Mouse (Mus musculus): ENCODE data around the gene Smpd3.
A peak's percentile ranks its signal among the peaks of the same experiment; 100 is the strongest.

The Smpd3 gene

GRCm38 (mm10) chr8:106292484-106293396, 45.0 kb downstream of the Smpd3 start:
- DNase-seq (ENCODE audit: low read depth, low spot score) = peak; percentile 53

GRCm38 (mm10) chr8:106289464-106289863, 48.3 kb downstream of the Smpd3 start:
- Histone ChIP-seq H3K36me3 (ENCODE audit: control insufficient read depth, insufficient read depth, low read length, poor library complexity, severe bottlenecking) (no peaks in the 10 kb centered on the region), H3K27me3 (ENCODE audit: control insufficient read depth, insufficient read depth, low read length, poor library complexity, severe bottlenecking) (no peaks in the 10 kb centered on the region)
- no peak for DNase-seq (ENCODE audit: low read depth, low spot score)

More at GRCm38 (mm10) chr8:106292484-106293396, 45.0 kb downstream of the Smpd3 start:
- H3K27me3 ChIP-seq (ENCODE audit: control insufficient read depth, insufficient read depth, low read length, poor library complexity, severe bottlenecking) = no peaks in the 10 kb centered on the region
- no peaks in the 10 kb centered on the region for H3K36me3 ChIP-seq (ENCODE audit: control insufficient read depth, insufficient read depth, low read length, poor library complexity, severe bottlenecking)

- no peaks in the 10 kb centered on the region for H3K36me3 ChIP-seq (ENCODE audit: control insufficient read depth, insufficient read depth, low read length, poor library complexity, severe bottlenecking)
- DNase-seq (ENCODE audit: low read depth, low spot score) = no peak
- H3K27me3 ChIP-seq (ENCODE audit: control insufficient read depth, insufficient read depth, low read length, poor library complexity, severe bottlenecking) = no peaks in the 10 kb centered on the region
Measured at GRCm38 (mm10) chr8:106288732-106289131, 49.1 kb downstream of the Smpd3 start.

GRCm38 (mm10) chr8:106287445-106287844, 50.3 kb downstream of the Smpd3 start:
- H3K27me3 ChIP-seq (ENCODE audit: control insufficient read depth, insufficient read depth, low read length, poor library complexity, severe bottlenecking) = no peaks in the 10 kb centered on the region
- no peak for DNase-seq (ENCODE audit: low read depth, low spot score)
- no peaks in the 10 kb centered on the region for H3K36me3 ChIP-seq (ENCODE audit: control insufficient read depth, insufficient read depth, low read length, poor library complexity, severe bottlenecking)

- DNase-seq (ENCODE audit: low read depth, low spot score) = no peak
- Histone ChIP-seq H3K27me3 (ENCODE audit: control insufficient read depth, insufficient read depth, low read length, poor library complexity, severe bottlenecking) (no peaks in the 10 kb centered on the region), H3K36me3 (ENCODE audit: control insufficient read depth, insufficient read depth, low read length, poor library complexity, severe bottlenecking) (no peaks in the 10 kb centered on the region)
Measured at GRCm38 (mm10) chr8:106280844-106281243, 56.9 kb downstream of the Smpd3 start.

- H3K27me3 ChIP-seq (ENCODE audit: control insufficient read depth, insufficient read depth, low read length, poor library complexity, severe bottlenecking) = no peaks in the 10 kb centered on the region
- no peak for DNase-seq (ENCODE audit: low read depth, low spot score)
- no peaks in the 10 kb centered on the region for H3K36me3 ChIP-seq (ENCODE audit: control insufficient read depth, insufficient read depth, low read length, poor library complexity, severe bottlenecking)
Measured at GRCm38 (mm10) chr8:106280154-106280553, 57.6 kb downstream of the Smpd3 start.

- DNase-seq (ENCODE audit: low read depth, low spot score) = no peak
- Histone ChIP-seq H3K27me3 (ENCODE audit: control insufficient read depth, insufficient read depth, low read length, poor library complexity, severe bottlenecking) (no peaks in the 10 kb centered on the region), H3K36me3 (ENCODE audit: control insufficient read depth, insufficient read depth, low read length, poor library complexity, severe bottlenecking) (no peaks in the 10 kb centered on the region)
Measured at GRCm38 (mm10) chr8:106278367-106279042, 59.3 kb downstream of the Smpd3 start.

- Histone ChIP-seq H3K27me3 (ENCODE audit: control insufficient read depth, insufficient read depth, low read length, poor library complexity, severe bottlenecking) (no peaks in the 10 kb centered on the region), H3K36me3 (ENCODE audit: control insufficient read depth, insufficient read depth, low read length, poor library complexity, severe bottlenecking) (no peaks in the 10 kb centered on the region)
- DNase-seq (ENCODE audit: low read depth, low spot score) = no peak
Measured at GRCm38 (mm10) chr8:106276709-106277317, 61.0 kb downstream of the Smpd3 start.

- no peak for DNase-seq (ENCODE audit: low read depth, low spot score)
- H3K36me3 ChIP-seq (ENCODE audit: control insufficient read depth, insufficient read depth, low read length, poor library complexity, severe bottlenecking) = no peaks in the 10 kb centered on the region
Measured at GRCm38 (mm10) chr8:106273468-106273867, 64.3 kb downstream of the Smpd3 start.

GRCm38 (mm10) chr8:106271378-106271777, 66.4 kb downstream of the Smpd3 start:
- Histone ChIP-seq H3K27me3 (ENCODE audit: control insufficient read depth, insufficient read depth, low read length, poor library complexity, severe bottlenecking) (no peaks in the 10 kb centered on the region), H3K36me3 (ENCODE audit: control insufficient read depth, insufficient read depth, low read length, poor library complexity, severe bottlenecking) (no peaks in the 10 kb centered on the region)
- DNase-seq (ENCODE audit: low read depth, low spot score) = no peak

More at GRCm38 (mm10) chr8:106273468-106273867, 64.3 kb downstream of the Smpd3 start:
- H3K27me3 ChIP-seq (ENCODE audit: control insufficient read depth, insufficient read depth, low read length, poor library complexity, severe bottlenecking) = no peaks in the 10 kb centered on the region

GRCm38 (mm10) chr8:106270804-106271203, 67.0 kb downstream of the Smpd3 start:
- H3K36me3 ChIP-seq (ENCODE audit: control insufficient read depth, insufficient read depth, low read length, poor library complexity, severe bottlenecking) = no peaks in the 10 kb centered on the region
- DNase-seq (ENCODE audit: low read depth, low spot score) = no peak
- no peaks in the 10 kb centered on the region for H3K27me3 ChIP-seq (ENCODE audit: control insufficient read depth, insufficient read depth, low read length, poor library complexity, severe bottlenecking)

GRCm38 (mm10) chr8:106268710-106269346, 69.0 kb downstream of the Smpd3 start:
- H3K36me3 ChIP-seq (ENCODE audit: control insufficient read depth, insufficient read depth, low read length, poor library complexity, severe bottlenecking) = no peaks in the 10 kb centered on the region
- H3K27me3 ChIP-seq (ENCODE audit: control insufficient read depth, insufficient read depth, low read length, poor library complexity, severe bottlenecking) = no peaks in the 10 kb centered on the region
- DNase-seq (ENCODE audit: low read depth, low spot score) = no peak

GRCm38 (mm10) chr8:106265398-106265797, 72.4 kb downstream of the Smpd3 start:
- no peak for DNase-seq (ENCODE audit: low read depth, low spot score)
- Histone ChIP-seq H3K36me3 (ENCODE audit: control insufficient read depth, insufficient read depth, low read length, poor library complexity, severe bottlenecking) (no peaks in the 10 kb centered on the region), H3K27me3 (ENCODE audit: control insufficient read depth, insufficient read depth, low read length, poor library complexity, severe bottlenecking) (no peaks in the 10 kb centered on the region)

- Histone ChIP-seq H3K36me3 (ENCODE audit: control insufficient read depth, insufficient read depth, low read length, poor library complexity, severe bottlenecking) (no peaks in the 10 kb centered on the region), H3K27me3 (ENCODE audit: control insufficient read depth, insufficient read depth, low read length, poor library complexity, severe bottlenecking) (no peaks in the 10 kb centered on the region)
- DNase-seq (ENCODE audit: low read depth, low spot score) = no peak
Measured at GRCm38 (mm10) chr8:106263928-106264327, 73.9 kb downstream of the Smpd3 start.
